Mouse (Mus musculus) G1E-ER4 (cell line): ENCODE data around the gene Gtf2f2. TPM values are rescaled to one million over a fixed set of nuclear protein-coding genes. Genes with fewer than 3 reads are reported as not detected.

Experiments used
- GATA1 ChIP-seq: IDR thresholded peaks from one replicate; pipeline ENCODE4 v1.8.0; 2012; ENCODE audit warnings: low read length, inconsistent platforms
- polyA plus RNA-seq: library from polyadenylated mRNA; stranded (reverse); fragments of >175 nt; gene quantifications from 2 replicates; pipeline ENCODE4 v1.2.3, GENCODE M21; 2012

Gtf2f2 gene
- polyA plus RNA-seq, 1 experiment, result 8.9 TPM

GRCm38 (mm10) chr14:75862701-75863100, 148.0 kb downstream of the Gtf2f2 start:
- no peak for TF ChIP-seq GATA1

GRCm38 (mm10) chr14:75859619-75860018, 151.0 kb downstream of the Gtf2f2 start:
- no peak for TF ChIP-seq GATA1

GRCm38 (mm10) chr14:75858181-75858580, 152.5 kb downstream of the Gtf2f2 start:
- TF ChIP-seq GATA1, result no peak

- no peak for TF ChIP-seq GATA1
Measured at GRCm38 (mm10) chr14:75855263-75855992, 155.2 kb downstream of the Gtf2f2 start.

- TF ChIP-seq GATA1, result no peak
Measured at GRCm38 (mm10) chr14:75852016-75852415, 158.6 kb downstream of the Gtf2f2 start.

GRCm38 (mm10) chr14:75850819-75851218, 159.8 kb downstream of the Gtf2f2 start:
- TF ChIP-seq GATA1, result no peak

- no peak for TF ChIP-seq GATA1
Measured at GRCm38 (mm10) chr14:75849842-75850568, 160.7 kb downstream of the Gtf2f2 start.

- TF ChIP-seq GATA1, result no peak
Measured at GRCm38 (mm10) chr14:75849236-75849635, 161.4 kb downstream of the Gtf2f2 start.

- no peak for TF ChIP-seq GATA1
Measured at GRCm38 (mm10) chr14:75848482-75848881, 162.2 kb downstream of the Gtf2f2 start.

- TF ChIP-seq GATA1, result no peak
Measured at GRCm38 (mm10) chr14:75847669-75848068, 163.0 kb downstream of the Gtf2f2 start.

Other genes with a start within 250 kb of the Gtf2f2 start
- 44.8 and 49.0 TPM in 2 replicates for gene Slc25a30, start 223.8 kb downstream of the Gtf2f2 start, polyA plus RNA-seq
- 1,736 and 1,811 TPM in 2 replicates for gene Tpt1, start 165.8 kb downstream of the Gtf2f2 start, polyA plus RNA-seq
- not detected in 2 replicates for gene Kctd4, start 55.9 kb downstream of the Gtf2f2 start, polyA plus RNA-seq
- 2.9 and 3.4 TPM in 2 replicates for gene Gpalpp1, start 99.9 kb upstream of the Gtf2f2 start, polyA plus RNA-seq
- 14.2 and 18.0 TPM in 2 replicates for gene Nufip1, start 100.0 kb upstream of the Gtf2f2 start, polyA plus RNA-seq